Mouse (Mus musculus) kidney, adult 18-20 months (tissue): ENCODE data around the gene Uhrf1.

Experiments
- DNase-seq: peaks from one replicate; pipeline ENCODE4 v3.0.0; 2021

Uhrf1 gene

GRCm38 (mm10) chr17:56276643-56277566 lies 26.2 kb upstream of the Uhrf1 start, which contains the start of gene Ticam1:
TSS of gene Ticam1 (minus strand) at chr17:56276786.
- peak; percentile 90 for DNase-seq

GRCm38 (mm10) chr17:56277567-56277893 lies 25.6 kb upstream of the Uhrf1 start:
- DNase-seq: no peak

GRCm38 (mm10) chr17:56278340-56278739 lies 24.8 kb upstream of the Uhrf1 start:
- no peak for DNase-seq

DNA sequence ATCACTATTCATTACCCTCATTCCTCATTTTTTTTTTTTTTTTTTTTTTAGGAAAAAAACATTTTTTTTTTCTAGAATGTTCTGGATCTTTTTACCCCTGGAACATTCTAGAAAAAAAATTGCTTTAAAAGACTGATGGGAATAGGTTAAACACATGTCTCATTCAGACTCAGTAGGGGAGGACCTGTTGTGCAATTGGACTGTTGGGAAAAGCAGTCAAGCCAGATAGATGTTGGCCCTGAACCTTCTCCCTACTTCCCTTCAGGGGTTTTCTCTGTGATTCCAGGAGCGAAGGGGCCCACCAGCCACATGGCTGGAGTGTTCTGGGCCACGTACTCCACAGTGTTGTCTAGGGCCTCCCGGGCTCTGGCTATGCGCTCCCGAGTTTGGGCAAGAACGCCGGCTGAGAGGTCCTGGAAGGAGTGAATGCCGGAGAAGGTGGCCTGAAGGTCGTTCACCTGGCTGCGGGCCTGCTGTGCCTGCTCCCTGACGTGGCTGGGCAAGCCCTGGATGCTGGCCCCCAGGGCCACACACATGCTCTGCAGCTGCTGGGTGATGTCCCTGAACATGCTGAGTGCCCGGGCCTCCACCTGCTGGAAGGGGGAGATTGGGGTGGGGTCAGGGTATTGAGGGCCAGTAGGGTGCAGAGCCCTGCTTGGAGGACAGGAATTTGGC lies 23.5 kb upstream of the Uhrf1 start:
- DNase-seq: peak; percentile 69

DNA sequence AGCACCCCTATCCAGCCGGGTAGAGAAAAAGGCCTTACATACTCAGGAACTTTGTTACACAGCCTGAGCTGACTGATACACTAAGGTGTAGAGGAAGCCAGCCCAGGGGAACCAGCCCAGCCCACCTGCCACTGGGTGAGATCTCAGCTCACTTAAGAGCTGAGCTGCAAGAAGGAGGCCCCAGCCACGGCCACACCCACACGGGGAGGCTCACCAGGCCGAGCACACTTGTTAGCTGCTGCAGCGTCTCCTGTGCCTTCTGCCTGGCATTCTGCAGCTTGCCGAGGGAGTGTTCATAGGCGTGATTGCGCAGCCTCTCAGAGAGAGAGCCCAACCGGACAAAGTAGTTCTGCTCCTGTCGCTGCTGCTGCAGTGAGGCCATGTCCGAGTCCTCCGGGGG lies 21.9 kb upstream of the Uhrf1 start:
- no peak for DNase-seq

GRCm38 (mm10) chr17:56282802-56283201 lies 20.3 kb upstream of the Uhrf1 start:
- DNase-seq: no peak

DNA sequence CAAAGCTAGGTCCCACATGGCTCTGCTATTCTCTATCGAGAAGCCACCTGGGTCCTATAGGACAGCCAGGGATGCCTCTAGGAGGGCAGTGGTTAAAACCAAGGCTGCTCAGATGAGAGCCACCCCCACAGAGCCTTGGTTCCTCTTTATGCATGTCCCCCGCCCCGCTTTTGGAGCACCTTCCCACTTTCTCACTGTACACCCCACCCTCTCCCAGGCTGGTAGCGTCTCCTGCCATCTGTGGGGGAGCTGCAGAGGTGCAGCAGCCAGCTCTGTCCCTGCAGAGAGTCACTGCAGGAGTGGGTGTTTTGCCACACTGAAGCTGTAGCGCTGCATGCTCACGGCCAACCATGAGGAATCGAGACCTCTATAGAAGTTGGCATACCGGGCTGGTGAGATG lies 19.8 kb upstream of the Uhrf1 start:
- no peak for DNase-seq

GRCm38 (mm10) chr17:56285995-56286394 lies 17.1 kb upstream of the Uhrf1 start:
- DNase-seq: no peak

DNA sequence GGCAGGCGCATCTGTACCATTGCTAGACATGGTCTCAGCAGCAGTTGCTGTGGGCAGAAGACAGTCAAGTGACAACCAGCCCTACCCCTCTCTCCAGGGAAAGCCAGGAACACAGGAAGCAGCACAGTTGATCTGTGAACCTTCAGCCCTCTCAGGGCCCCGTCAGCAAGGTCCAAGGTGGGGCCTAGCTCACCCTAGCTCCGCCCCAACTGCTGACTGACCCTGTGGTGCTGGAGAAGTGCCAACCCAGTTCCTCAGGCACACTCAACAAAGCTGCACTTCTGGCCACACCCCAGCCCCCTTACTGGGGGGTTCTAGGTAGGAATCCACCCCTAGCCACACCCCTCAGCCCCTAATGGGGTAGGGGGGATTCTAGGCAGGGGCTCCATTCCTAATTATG lies 15.3 kb upstream of the Uhrf1 start:
- DNase-seq: peak; percentile 62

GRCm38 (mm10) chr17:56288866-56289265 lies 14.3 kb upstream of the Uhrf1 start:
- DNase-seq: no peak

- peak; percentile 53 for DNase-seq
Measured at GRCm38 (mm10) chr17:56289371-56290331, 13.5 kb upstream of the Uhrf1 start.

DNA sequence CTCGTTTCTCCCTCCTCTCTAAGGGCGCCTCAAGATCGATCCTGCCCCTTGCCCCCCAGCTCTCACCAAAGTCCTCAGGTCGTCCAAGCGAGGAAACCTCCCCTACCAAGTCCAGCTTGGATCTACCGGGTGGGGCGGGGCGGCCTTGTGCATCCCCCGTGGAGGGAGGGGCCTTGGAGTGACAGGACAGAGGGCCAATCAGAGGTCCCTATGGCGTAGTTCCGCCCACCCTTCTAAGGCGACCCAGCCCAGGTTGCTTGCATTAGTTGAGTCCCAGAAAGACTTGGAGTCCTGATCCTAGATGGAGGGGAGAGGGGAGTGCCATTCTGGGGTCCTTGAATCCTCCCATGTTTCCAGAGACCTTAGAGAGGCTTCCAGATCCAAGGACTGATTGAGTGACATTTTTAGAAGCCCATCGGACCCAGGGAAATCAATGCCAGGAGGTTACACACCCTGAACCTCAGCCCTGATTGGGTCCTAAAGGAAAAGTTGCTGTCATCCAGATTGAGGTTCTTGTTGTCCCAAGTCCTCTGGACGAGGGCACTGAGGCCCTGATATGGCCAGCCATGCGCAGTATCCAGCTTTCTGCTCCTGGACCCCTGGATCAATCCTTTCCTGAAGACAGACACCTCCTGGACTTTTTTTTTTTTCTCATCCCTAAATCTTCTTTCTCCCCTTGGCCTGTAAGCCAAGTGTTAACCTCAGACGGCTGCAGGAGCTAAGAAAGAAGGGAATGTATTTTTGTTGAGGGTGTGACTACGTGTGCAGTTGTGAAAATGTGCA lies 12.5 kb upstream of the Uhrf1 start:
- DNase-seq: peak; percentile 99

GRCm38 (mm10) chr17:56291171-56291511 lies 12.0 kb upstream of the Uhrf1 start:
- DNase-seq: peak; percentile 88

- DNase-seq: no peak
Measured at GRCm38 (mm10) chr17:56291826-56292475, 11.2 kb upstream of the Uhrf1 start.

DNA sequence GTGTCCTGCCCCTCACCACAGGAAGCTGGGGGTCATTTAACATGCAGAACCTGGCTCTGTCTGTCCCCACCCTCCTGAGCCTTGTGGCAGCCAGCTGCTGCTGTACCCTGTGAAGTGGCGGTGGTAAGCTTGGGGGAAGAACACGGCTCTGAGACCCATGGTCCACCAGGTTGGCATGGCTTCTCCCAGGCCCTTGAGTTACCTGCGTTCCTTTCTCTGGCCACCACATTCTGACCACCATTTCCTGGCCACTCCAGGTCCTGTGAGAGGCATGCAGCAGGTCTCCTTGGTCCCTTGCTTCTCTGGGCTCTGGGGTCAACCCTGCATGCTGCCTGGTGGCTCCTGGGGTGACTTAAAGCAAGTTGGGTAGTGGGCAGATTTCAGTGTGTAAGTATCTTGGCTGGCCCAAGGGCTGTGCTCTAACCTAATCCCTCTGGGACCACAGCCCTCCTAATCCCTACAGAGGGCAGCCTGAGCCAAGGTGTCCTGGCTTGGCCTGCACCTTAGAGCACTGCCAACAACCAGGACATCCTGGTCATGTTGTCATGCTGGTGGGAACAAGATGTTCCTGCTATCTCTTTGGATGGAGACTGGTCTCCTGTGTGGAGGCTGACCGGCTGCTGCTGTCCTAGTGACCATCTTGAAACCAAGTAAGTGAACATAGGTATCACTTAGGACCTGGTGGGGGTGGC lies 10.4 kb upstream of the Uhrf1 start, which contains the start of gene Plin3:
TSS of gene Plin3 (minus strand) at position 343 of the 692 bp plus-strand sequence.
- no peak for DNase-seq

DNA sequence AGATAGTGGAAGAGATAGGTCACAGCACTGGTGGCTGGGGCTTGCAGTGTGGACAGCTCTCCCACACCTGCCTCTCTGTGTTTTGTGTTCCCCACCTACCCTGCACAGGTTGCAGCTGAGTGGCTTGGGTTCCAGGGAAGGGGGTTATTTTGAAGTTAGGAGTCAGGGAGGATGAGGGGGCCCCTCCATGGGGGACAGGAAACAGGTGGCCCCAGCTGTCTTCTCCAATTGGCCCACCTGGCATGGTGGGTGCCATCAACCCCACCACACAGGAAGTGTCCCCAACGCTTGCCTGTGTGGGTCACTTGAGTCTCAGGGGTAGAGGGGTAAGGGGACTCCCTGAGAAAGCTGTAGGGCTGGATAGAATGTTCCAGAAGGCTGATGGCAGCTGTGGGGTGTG lies 9.8 kb upstream of the Uhrf1 start:
- no peak for DNase-seq

DNA sequence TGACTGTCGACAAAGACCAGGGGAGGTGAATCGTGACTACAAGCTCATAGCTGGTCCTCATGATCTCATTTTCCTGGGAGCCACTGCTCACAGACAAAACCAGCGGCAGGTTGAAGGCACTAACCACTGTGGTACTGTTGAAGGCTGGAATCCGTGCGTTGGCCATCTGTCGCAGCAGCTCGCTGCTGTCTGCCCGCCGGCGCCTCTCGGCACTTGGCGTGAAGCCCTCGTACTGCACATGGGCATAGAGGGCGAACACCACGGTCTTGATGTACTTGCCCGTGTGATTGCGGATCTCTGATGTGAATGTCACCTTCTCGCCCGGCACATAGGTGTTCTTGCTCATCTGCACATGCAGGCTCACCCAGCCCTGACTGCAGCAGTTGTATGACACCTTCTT lies 8.9 kb upstream of the Uhrf1 start:
- no peak for DNase-seq

DNA sequence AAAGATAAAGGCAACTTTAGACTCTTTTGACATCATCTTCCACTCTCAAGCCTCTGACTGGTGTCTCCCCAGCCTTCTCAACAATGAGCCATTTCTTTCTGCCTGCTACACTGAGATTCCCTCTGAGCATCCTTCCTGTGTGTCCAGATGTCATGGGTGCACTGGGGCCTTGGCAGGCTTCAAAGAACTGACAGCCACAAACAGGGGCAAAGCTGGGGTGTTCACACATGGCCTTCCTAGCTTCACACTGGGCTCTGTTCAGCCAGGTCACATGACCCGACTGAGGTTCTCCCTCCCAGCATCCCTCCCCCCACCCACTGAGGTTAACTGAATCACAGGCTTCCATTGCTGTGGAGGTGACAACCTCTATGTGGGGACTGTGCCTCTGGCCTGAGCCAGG lies 6.9 kb upstream of the Uhrf1 start:
- no peak for DNase-seq

DNA sequence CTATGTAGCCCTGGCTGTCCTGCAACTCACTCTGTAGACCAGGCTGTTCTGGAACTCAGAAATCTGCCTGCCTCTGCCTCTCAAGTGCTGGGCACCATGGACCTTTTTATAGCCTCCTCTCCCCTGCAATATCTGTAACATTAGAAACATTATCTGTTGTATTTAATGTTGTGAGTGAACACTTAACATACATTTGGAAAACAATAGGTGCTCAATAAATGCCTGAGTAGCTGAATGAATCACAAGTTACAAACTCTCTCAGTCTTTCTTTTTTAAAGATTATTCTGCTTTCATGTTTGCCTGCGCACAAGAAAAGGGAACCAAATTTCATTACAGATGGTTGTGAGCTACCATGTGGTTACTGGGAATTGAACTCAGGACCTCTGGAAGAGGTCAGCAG lies 4.9 kb upstream of the Uhrf1 start:
- no peak for DNase-seq

- DNase-seq: no peak
Measured at GRCm38 (mm10) chr17:56300186-56300585, 2.9 kb upstream of the Uhrf1 start, which contains the start of gene Arrdc5. TSS of gene Arrdc5 (minus strand) at chr17:56300286.
